Mouse (Mus musculus): ENCODE results near the gene Alyref. TPM values are rescaled to one million over a fixed set of nuclear protein-coding genes. Genes with fewer than 3 reads are reported as not detected.

Gene Alyref
- total and polyA plus RNA-seq, 3 experiments = 600 to 1,072 TPM; not detected in 1

DNA sequence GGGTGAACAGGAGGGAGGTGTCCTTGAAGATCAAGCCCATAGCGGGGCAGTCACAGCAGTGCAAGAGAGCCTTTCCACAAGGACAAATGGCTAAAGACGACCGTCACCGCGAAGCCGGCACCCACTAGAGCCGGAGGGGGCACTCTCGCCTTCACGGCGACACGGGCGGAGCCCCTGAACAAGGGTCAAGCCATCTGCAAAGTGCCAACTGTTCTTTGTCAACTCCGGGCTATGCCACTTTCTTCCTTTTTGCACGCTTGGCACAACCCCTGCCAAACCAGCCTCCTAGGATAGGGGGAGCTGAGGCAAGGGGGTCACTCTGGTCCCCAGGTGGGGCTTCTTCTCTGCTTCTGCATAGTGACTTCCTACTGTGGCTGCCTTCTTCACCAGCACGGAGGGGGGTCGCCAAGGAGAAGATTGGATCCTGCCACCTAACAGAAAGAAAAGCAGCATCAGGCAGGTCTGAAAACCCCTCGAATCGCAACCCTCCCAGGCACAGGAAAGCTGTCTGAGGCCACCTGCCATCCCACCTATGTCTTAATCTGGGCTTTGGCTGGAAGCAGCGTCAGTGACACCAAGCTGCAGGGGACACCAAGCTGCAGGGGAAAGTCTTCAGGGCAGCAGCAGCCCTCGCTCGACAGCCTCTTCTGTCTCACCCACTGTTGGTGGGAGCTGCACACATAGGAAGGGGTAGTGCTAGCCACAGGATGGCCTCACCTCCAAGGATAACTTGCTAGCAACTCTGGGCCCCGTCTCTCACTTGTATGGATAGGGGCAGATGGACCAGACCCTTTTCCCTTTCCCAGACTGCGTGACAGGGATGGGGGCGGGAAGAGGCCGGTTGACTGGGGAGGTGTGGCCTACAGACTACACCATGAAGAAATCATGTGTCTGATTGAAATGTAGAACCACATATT is 20.7 kb upstream of the Alyref start:
- peaks cover 7 to 8% of the 10 kb centered on the region in 2 experiments for H3K36me3 ChIP-seq (ENCODE audit: control insufficient read depth in 1 of 2, insufficient read depth in 2 of 2, low read length in 2 of 2)
- H3K4me3 ChIP-seq (ENCODE audit: control insufficient read depth in 1 of 2, insufficient read depth in 1 of 2, low read depth in 2 of 2, low read length in 2 of 2) = no peak overlapping the region
- H3K9me3 ChIP-seq (replicated peaks; ENCODE audit: insufficient read depth, low read length) = no peaks in the 10 kb centered on the region
- peaks cover 0 to 12% of the 10 kb centered on the region in 2 experiments; a peak in 3 of 4 replicates for H3K4me1 ChIP-seq (ENCODE audit: control insufficient read depth in 1 of 2, insufficient read depth in 2 of 2, low read length in 2 of 2)
- H3K9ac ChIP-seq (ENCODE audit: control insufficient read depth, low read depth, low read length, poor library complexity, severe bottlenecking) = no peak overlapping the region
- H3K79me2 ChIP-seq (ENCODE audit: control insufficient read depth, insufficient read depth, low read length, poor library complexity) = peaks cover 33% of the 10 kb centered on the region
- TF ChIP-seq MYB (IDR thresholded peaks at IDR 0.05; ENCODE audit: low read depth, low read length) (no peak), CTCF (IDR thresholded peaks at IDR 0.05 in 2 of 3, conservative IDR thresholded peaks at IDR 0.05 in 1 of 3; ENCODE audit: control insufficient read depth in 1 of 3, insufficient read depth in 1 of 3, low read depth in 2 of 3, low read length in 3 of 3, poor library complexity in 1 of 3, severe bottlenecking in 1 of 3) (no peak), TBP (IDR thresholded peaks at IDR 0.05; ENCODE audit: low read depth, low read length) (no peak), POLR2AphosphoS2 (IDR thresholded peaks at IDR 0.05; ENCODE audit: low read length) (no peak), TAL1 (IDR thresholded peaks at IDR 0.05; ENCODE audit: low read length) (no peak)
- no peaks in the 10 kb centered on the region for H3K27me3 ChIP-seq (ENCODE audit: control insufficient read depth in 1 of 2, insufficient read depth in 2 of 2, low read length in 2 of 2)
- no peak for DNase-seq (ENCODE audit: low read depth, low spot score)
- no peak overlapping the region for H3K27ac ChIP-seq (ENCODE audit: control insufficient read depth, low read depth, low read length)

DNA sequence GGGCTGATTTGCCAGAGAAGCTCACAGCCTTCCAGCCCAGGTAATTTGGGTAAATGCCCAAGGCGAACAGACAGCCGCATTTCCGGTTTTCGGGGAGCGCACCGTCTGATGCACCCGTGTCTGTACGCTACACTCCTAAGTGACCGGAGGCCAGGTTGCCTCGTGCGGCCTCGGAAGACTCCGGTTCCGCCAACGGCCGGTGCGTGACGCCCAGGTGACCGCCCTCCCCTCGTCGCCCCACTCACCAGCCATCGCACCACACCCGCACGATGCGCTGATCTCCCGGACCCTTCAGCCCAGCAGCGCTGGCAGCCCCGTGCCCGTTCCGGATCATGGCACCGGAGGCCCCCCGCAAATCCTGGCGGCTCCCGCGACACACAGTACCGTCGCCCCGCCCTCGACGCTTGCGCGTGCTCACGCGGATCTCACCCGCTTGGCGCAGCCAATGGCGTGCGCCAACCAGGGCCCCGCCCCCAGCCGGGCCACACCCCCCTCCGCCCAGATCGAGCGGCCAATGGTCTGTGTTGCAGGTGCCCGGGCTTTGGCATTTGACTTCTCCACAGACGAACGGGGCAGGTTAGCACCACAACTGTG is 19.5 kb upstream of the Alyref start, which contains the start of gene Pcyt2:
Gene Pcyt2, minus strand, starts transcription at position 418 of the 594 bp plus-strand sequence.
- Histone ChIP-seq H3K27ac (ENCODE audit: control insufficient read depth, low read depth, low read length) (peak within 1 kb of the TSS; percentile 57), H3K9me3 (replicated peaks; ENCODE audit: insufficient read depth, low read length) (no peaks in the 10 kb centered on the region), H3K9ac (ENCODE audit: control insufficient read depth, low read depth, low read length, poor library complexity, severe bottlenecking) (peak within 1 kb of the TSS; percentile 90), H3K27me3 (ENCODE audit: control insufficient read depth in 1 of 2, insufficient read depth in 2 of 2, low read length in 2 of 2) (no peaks in the 10 kb centered on the region), H3K36me3 (ENCODE audit: control insufficient read depth in 1 of 2, insufficient read depth in 2 of 2, low read length in 2 of 2) (peaks cover 4 to 8% of the 10 kb centered on the region in 2 experiments), H3K4me3 (ENCODE audit: control insufficient read depth in 1 of 2, insufficient read depth in 1 of 2, low read depth in 2 of 2, low read length in 2 of 2) (peak within 1 kb of the TSS; percentile 88 to 93), H3K4me1 (ENCODE audit: control insufficient read depth in 1 of 2, insufficient read depth in 2 of 2, low read length in 2 of 2) (peaks cover 0 to 10% of the 10 kb centered on the region in 2 experiments; a peak in 3 of 4 replicates), H3K79me2 (ENCODE audit: control insufficient read depth, insufficient read depth, low read length, poor library complexity) (peaks cover 23% of the 10 kb centered on the region)
- peak; percentile 97 for DNase-seq (ENCODE audit: low read depth, low spot score)
- TF ChIP-seq RAD21 (IDR thresholded peaks at IDR 0.05; ENCODE audit: low read depth, low read length) (no peak), E2F4 (IDR thresholded peaks at IDR 0.05; ENCODE audit: borderline replicate concordance, low read depth, low read length) (no peak), CTCF (IDR thresholded peaks at IDR 0.05 in 2 of 3, conservative IDR thresholded peaks at IDR 0.05 in 1 of 3; ENCODE audit: control insufficient read depth in 1 of 3, insufficient read depth in 1 of 3, low read depth in 2 of 3, low read length in 3 of 3, poor library complexity in 1 of 3, severe bottlenecking in 1 of 3) (no peak), MXI1 (IDR thresholded peaks at IDR 0.05; ENCODE audit: low read depth, low read length) (peak; percentile 80), ELF1 (IDR thresholded peaks at IDR 0.05; ENCODE audit: low read depth, low read length) (0 out of 2 replicates have a peak, but pooled peaks have one; percentile 8), CHD1 (IDR thresholded peaks at IDR 0.05; ENCODE audit: low read depth, low read length) (no peak), TAL1 (IDR thresholded peaks at IDR 0.05; ENCODE audit: low read length) (no peak), MAZ (IDR thresholded peaks at IDR 0.05; ENCODE audit: low read depth, low read length) (peak; percentile 59; the same call in 1 of the 2 replicates), ZMIZ1 (IDR thresholded peaks at IDR 0.05; ENCODE audit: low read depth, low read length) (peak; percentile 92), NELFE (IDR thresholded peaks at IDR 0.05; ENCODE audit: low read depth, low read length) (peak; percentile 91), TCF12 (IDR thresholded peaks at IDR 0.05; ENCODE audit: low read depth, low read length) (peak; percentile 65; the same call in 1 of the 2 replicates), USF1 (IDR thresholded peaks at IDR 0.05; ENCODE audit: low read depth, low read length) (peak; percentile 57), USF2 (IDR thresholded peaks at IDR 0.05; ENCODE audit: borderline replicate concordance in 1 of 2, insufficient read depth in 1 of 2, low read depth in 1 of 2, low read length in 2 of 2) (no peak), ZNF384 (IDR thresholded peaks at IDR 0.05; ENCODE audit: low read depth, low read length) (no peak), POLR2AphosphoS2 (IDR thresholded peaks at IDR 0.05; ENCODE audit: low read length) (peak; percentile 98), ETS1 (IDR thresholded peaks at IDR 0.05; ENCODE audit: low read depth, low read length) (0 out of 2 replicates have a peak, but pooled peaks have one; percentile 11), NRF1 (IDR thresholded peaks at IDR 0.05; ENCODE audit: insufficient read depth, low read depth, low read length, poor library complexity, severe bottlenecking) (peak; percentile 87), EP300 (IDR thresholded peaks at IDR 0.05; ENCODE audit: low read depth in 1 of 2, low read length in 2 of 2) (no peak; a peak in 1 of 4 replicates), SMC3 (IDR thresholded peaks at IDR 0.05; ENCODE audit: low read depth, low read length) (no peak), TBP (IDR thresholded peaks at IDR 0.05; ENCODE audit: low read depth, low read length) (no peak), MYC (IDR thresholded peaks at IDR 0.05; ENCODE audit: low read depth, low read length) (no peak; the same call in 1 of the 2 replicates), RCOR1 (IDR thresholded peaks at IDR 0.05; ENCODE audit: low read depth, low read length) (no peak), MEF2A (IDR thresholded peaks at IDR 0.05; ENCODE audit: extremely low read depth, insufficient replicate concordance, low read depth, low read length, poor library complexity, severe bottlenecking) (no peak), POLR2AphosphoS5 (IDR thresholded peaks at IDR 0.05; ENCODE audit: borderline replicate concordance, low read depth, low read length) (peak; percentile 73; the same call in 1 of the 2 replicates), KAT2A (conservative IDR thresholded peaks at IDR 0.05; ENCODE audit: low read depth, low read length) (no peak; the same call in 1 of the 2 replicates)

Measured in MEL (cell line).